Mouse (Mus musculus) heart, postnatal 4 days (tissue): Measurements from ENCODE around the gene Afg1l. TPM values are rescaled to one million over a fixed set of nuclear protein-coding genes. Genes with fewer than 3 reads are reported as not detected.

Experiments used
- DNase-seq: peaks from one replicate; pipeline ENCODE4 v3.0.0; 2021
- total RNA-seq, 2 experiments: library from RNA; stranded (reverse); gene quantifications; 2 replicates each; pipeline ENCODE4 v1.2.3; 2021

The Afg1l gene
- total RNA-seq = 10 to 100 TPM; 19.2 to 22.1 TPM

DNA sequence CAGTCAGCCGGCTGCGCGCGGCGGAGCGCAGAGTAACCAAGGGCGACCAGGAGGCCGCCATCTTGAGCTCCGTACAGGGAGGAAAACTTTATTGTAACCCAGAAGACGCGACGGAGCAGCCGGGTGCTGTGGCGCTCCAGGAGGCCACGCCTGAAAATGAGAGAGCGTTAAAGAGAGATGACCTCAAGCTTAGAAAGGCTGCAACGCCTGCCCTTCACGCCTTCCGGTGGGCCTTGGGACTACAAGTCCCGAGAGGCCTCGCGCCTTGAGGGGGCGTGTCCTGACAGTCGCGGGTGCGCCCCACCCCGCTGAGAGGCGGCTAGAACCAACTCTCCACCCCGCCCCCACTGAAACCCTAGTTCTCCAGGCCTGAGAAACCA is at the start of gene Afg1l:
TSS of gene Afg1l (minus strand) at position 225 of the 380 bp plus-strand sequence.
- DNase-seq = peak; percentile 97

DNA sequence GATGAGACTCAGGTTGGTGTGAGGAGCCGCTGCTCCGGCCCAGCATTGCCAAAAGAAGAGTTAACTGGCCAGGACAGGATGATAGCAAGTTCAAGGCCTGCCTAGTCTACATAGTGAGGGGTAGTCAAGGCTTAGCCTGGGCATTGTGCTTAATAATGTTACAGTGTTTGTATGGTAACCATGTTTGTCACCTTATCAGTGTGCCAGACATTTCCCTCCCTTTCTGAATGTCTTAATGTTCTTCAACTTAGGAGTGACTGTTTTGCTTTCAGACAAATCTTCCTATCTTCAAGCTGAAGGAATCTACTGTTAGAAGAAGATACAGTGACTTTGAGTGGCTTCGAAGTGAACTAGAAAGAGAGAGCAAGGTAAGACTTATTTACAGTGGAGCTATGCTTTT is 47.3 kb upstream of the Afg1l start:
- DNase-seq = no peak

DNA sequence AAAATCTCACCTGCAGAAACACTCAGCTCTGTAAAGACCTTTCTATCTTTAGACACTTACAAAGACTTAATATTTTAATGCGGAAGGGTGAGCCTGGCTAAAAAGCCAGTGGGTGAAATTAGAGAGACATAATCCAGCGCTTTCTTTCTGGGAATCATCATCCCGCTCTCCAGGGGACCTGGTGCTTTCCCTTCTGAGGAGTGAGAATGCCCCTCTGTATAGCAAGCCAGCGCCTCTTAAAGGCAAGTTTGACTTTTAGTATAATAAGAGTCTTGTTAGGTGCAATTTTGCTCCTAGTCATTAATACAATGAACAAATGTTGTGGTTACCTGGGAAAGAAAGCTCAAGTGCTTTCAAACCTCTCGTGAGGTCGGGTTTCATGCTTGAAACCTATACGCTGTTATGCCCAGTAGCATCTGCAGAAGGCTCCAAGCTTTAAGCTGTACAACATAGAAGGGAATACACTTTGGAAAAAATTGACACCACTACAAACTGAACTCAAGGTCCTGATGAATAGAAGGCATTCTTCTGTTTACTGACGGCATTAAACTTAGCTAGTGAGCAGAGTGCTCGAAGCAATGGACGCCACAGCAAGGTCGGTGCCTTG is 45.3 kb upstream of the Afg1l start:
- DNase-seq = no peak

DNA sequence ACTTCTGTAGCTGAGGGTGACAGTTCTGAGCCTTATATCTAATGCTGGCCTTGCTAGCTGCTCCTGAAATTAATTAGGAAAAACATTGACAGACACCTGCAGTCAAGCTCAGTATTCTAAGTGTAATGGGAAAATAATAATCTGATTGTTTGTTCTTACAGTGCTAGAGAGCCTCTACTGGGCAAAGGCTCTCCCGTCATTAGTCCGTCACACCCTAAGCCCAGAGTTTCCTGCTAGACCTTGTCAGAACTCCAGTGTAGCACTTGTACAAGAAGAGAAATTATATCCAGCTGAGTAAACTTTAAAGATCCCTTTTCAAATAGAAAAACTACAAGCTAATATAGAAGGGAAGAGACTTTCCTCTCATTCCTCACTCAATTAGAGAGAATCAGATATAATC is 44.5 kb upstream of the Afg1l start:
- no peak for DNase-seq

DNA sequence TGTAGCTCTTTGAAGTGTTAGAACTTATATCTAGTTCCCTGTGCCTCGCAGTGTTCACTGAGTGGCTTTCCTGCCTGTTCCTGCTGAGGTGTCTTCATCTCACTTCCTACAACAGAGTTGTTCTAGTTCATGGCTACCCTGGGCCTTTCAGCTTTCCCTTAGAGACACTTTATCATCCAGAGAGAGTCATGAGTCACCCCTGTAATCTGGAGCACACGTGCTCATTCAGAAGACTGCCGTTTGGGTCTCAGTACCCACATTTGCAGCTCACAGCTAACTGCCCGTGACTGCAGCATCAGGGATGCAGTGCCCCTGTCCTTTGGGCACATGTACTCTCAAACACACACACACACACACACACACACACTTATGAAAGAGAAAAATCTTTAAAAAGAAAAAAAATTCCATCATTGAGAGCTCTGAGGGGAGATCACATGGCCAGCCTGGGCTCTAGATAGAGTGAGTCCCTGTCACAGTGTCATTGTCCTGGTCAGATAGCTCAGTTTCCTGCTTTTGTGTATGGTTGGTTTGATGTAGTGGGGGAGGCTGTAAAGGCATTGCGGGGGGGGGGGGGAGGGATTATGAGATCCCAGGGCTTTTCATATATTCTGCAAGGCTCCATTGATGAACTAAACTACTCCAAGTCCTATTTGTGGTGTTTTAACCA is 43.1 kb upstream of the Afg1l start:
- no peak for DNase-seq

DNA sequence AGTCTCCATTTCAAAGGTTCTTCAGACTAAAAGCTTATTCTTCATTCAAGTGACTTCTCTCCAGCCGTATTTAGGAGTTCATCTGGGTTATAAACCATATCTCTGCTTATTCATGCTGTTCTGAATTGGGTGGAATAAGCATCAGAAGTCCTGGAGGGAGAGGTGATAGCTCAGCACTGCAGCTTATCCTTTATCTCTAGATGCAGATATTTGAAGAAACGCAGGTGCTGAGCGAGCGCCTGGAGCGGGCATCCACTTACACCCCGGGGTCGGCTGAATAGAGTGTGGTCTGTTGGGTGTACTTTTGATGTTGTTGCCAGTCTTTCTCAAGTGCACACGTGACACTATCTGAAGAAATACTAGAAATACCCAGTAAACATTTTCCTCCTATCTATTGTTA is 40.0 kb upstream of the Afg1l start:
- DNase-seq = no peak

DNA sequence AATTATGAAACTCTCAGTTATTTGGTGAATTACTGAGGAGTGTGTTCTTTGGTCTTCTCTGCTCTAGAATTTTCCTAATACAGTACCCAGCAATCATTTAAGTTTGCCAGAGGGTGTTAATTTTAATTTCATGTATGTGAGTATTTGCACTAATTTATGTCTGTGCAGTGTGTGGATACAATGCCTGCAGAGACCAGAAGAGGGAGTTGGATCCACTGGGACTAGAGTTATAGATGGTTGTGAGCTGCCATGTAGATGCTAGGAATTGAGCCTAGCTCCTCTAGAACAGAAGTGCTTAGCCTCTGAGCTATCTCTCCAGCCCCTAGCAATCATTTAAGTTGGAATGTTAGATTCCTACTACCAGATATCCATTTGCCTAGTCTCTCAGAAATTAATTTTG is 35.8 kb upstream of the Afg1l start:
- no peak for DNase-seq

DNA sequence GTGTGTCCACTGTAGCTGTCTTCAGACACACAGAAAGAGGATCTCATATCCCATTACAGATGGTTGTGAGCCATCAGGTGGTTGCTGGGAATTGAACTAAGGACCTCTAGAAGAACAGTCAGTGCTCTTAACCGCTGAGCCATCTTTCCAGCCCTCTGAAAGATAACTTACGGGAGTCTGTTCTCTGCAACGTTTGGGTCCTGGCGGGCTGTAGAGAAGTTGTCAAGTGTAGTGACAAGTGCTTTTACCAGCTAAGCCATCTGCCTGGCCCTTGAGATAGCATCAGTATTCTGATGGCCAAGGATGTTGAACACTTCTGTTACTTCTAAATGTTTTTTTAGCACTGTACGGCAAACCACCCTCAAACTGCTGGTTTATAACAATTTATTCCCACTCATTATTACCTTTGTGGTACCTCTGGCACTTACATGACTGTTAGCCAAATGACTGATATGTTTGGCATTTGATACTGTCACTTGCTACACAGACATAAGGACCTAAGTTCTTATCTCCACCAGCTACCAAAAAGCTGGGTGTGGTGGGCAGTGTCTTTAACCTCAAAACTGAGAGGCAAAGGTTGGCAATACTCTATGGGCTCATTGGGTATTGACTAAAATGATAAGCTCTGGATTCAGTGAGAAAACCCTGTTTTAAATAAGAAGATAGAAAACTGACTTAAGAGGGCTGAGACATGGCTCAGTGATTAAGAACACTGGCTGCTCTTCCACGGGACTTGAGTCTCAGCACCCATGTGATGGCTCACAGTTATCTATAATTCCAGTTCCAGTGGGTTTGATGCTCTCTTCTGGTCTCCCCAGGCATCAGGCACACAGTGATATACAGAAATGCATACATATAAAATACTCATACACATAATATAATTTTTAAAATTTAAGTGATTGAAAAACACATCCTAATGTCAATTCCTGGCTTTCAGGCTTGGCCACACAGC is 33.1 kb upstream of the Afg1l start:
- DNase-seq = no peak

DNA sequence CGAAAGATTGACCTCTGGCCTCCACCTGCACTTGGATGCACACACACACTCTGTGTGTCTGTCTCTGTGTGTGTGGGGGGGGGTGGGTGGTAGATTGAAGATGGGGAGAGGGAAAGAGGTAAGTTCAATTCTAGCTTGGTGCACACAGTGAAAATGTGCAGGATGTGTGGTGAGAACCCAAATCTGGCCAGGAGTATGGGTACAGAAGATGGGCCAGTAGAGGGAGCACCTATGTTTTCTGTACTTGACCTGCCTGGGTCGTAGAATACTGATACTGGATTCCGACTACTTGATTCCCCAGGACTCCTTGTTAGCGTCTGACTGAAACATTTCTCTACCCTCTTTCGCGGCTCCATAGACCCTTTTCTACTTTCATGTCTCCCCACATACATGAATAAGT is 31.8 kb upstream of the Afg1l start:
- DNase-seq = no peak

DNA sequence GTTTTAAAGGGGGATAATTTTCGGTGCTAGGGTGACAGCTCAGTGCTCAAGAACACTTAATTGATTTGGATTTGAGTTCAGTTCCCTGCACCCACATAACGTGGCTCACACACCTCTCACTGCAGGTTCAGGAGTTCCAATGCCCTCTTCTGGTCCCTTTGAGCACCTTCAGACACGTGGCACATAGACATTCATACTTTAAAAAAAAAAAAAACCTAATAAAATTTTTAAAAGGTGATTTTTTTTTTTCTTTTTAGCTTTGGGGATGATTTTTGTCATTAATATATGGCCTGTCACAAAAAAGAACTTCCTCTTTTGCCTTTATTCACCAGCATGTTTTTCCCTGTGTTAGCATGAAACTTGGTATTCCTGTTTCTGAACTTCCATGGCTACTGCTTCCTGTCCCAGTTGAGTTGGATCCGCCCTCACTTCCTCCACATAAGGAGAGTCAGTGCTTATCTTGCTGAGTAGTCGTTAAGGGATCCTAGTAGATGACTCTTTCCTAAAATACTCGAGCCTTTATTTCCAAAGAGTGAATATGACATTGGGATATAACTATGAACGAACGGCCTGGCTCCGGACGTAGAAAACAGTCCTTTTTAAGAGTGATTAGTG is 25.8 kb upstream of the Afg1l start:
- no peak for DNase-seq

DNA sequence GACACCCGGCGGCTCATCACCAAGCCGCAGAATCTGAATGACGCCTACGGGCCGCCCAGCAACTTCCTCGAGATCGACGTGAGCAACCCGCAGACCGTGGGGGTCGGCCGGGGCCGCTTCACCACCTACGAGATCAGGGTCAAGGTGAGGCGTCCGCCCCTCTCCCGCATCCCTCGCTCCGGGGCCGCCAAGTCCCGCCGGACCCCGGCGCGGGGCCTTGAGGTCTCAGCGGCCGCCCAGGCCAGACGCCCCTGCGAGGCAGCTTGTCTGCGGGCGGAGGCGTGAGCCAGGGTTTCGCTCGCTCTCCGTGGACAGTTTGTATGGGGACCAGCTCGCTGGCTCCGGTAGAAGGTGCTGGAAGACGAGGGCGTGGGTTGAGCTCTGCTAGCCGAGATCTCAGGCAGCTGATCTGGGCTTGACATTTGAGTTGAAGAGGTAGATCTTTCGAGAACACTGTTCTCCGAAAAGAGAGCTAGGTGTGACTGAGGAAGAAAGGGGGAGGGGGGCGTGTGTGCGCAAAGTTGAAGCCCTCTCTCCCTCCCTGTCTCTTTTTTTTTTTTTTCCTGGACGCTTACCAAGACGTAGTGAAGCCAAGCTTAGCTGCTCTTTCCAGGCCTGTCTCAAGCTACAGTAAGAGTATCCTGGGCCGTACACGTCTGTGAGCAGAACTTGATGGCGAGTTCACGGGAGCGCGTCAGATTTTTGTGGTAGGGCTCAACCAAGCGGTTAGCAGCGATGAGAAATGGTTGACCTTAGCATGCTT is 24.2 kb upstream of the Afg1l start:
- peak; percentile 68 for DNase-seq

DNA sequence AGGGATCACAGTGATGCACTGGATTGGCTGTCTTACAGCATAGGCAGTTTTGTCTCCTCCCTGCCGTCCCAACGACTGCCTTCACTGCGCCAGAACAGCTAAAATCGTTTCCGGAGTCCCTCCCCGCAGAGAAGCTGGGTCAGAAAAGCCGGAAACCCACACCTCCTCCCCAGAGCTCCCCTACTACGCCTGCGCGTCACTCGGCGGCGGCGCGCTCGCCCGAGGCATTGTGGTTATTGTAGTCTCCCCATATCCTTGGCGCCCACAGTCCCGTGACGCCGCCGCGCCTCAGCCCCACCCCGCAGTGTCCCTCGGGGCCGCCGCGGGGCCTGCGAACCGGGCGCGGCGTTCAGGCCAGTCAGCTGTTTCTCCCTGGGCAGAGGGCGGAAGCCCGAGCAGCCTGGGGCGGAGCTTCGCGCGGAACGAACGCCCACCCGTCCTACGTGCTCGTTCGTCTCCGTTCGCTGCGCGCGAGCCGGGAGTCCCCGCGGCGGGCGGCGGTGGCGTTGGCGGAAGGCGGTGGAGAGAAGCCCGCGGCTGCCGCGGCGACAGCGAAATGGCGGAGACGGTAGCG is 23.5 kb upstream of the Afg1l start, which contains the start of gene Snx3:
TSS of gene Snx3 (plus strand) at position 256 of the 574 bp plus-strand sequence.
- peak; percentile 98 for DNase-seq

DNA sequence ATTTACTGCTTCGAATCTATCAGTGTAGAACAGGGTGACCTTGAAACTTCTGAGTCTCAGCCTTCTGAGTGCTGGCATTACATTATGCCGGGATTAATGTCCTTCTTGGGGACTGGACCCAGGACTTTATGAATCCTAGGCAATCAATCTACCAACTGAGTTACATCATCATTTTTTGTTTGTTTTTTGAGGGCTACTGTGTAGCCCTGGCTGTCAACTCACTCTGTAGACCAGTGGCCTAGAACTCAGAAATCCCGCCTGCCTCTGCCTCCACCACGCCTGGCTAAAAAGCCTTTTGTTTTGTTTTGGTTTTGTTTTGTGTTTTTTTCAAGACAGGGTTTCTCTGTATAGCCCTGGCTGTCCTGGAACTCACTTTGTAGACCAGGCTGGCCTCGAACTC is 22.8 kb upstream of the Afg1l start:
- DNase-seq = no peak

DNA sequence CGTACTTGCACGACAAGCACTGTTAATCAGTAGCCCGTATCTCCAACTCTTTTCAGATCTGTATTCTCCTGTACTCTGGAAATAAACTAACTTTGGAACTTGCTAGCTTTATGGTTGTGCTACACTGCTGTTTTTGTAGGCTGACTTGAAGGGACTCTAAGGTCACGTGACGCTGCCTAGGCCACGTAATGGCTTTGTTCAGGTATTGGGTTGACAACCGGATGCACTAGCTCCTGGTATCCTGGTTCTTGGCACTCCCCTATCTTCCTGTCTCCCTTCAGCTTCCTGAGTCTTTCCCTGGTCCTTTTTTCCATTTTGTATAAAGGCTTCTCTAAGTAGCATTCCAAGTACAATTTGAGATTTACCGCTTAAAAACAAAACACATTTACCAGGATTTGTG is 22.2 kb upstream of the Afg1l start:
- no peak for DNase-seq

DNA sequence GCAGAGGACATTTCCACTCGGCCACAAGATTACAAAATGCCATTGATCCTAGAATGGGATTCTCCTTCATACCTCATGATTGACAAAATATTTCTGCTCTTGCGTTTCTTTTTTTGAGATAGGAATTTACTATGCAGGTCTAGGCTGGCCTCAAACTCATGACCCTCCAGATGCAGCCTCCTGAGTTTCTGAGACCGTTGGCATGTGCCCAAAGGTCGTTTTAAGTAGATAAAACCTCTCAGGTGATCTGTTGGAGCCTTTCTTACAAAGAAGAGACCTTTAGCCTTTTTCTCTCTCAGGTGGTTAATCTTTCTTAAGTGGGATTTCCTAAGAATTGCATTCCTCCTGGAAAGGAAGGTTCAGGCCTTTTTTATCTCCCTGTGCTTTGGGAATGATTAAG is 14.6 kb upstream of the Afg1l start:
- no peak for DNase-seq

DNA sequence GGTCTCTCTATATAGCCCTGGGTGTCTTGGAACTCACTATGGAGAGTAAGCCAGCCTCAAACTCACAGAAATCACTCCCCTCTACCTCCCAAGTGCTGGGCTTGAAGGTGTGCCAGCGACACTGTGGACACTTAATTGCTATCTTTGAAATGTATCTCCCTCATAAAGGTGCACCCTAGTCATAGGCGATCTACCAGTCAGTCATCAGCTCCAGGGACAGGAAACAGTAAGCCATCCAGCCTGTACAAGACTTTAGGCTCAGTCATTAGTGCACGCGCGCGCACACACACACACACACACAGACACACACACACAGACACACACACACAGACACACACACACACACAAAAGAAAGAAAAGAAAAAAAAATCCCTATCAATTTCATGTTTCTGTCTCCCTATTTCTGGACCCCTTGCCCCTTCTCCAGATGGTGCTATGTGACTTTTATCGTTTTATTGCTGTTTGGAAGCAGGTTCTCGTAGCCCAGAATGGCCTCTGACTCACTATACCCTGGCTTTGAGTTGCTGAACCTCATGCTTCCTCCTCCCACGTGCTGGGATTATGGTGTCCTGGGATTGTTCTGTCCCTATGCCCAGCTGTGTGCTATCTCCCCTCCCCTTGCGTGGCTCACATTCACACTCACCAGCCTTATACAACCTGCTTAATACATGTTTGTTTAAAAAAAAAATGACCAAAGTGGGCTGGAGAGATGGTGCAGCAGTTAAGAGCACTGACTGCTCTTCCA is 13.8 kb upstream of the Afg1l start:
- no peak for DNase-seq

DNA sequence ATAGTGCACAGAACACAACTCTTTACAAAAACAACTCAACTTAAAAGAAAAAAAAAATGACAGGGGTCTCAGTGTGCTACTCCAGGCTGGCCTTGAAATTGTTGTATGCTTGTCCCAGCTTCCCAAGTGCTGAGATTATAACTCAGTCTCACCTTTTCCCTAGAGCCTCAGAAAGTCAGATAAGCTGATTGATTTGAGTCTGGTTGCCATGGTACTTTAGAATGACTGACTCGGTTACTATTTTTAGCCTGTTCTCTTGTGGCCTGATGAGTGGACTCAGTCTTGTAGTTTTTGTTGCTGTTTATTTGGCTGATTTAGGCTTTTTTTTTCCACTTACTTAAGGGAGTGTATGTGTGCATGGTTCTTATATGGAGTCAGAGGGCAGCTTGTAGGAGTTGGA is 12.8 kb upstream of the Afg1l start:
- no peak for DNase-seq

DNA sequence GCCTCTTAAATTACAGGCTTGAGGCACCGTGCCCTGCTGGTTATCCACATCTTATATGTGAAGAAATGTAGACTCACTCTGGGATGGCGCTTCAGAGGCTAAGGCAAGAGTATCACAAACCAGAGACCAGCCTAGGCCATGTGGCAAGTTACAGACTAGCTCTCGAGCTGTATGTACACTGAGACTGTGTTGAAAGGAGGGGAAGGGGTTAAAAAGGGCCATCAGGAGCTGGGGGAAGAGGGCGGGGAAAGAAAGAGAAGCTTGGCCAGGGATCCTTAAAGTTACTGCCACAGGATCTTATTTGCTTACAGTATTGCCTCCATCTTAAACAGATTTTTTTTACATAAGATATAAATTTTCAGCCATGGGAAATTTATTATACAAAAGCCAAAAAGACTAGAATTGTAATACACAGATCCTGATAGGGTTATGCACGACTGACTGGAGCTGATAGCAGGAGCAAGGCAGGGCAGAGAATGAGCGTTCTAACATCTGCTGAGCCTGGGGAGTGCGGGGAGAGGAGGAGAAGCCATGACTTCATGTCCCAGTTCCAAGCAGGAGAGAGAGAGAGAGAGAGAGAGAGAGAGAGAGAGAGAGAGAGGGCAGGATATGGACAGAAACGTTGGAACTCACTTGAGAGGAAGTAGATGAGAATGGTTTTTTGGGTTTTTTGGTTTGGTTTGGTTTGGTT is 10.4 kb upstream of the Afg1l start:
- no peak for DNase-seq

DNA sequence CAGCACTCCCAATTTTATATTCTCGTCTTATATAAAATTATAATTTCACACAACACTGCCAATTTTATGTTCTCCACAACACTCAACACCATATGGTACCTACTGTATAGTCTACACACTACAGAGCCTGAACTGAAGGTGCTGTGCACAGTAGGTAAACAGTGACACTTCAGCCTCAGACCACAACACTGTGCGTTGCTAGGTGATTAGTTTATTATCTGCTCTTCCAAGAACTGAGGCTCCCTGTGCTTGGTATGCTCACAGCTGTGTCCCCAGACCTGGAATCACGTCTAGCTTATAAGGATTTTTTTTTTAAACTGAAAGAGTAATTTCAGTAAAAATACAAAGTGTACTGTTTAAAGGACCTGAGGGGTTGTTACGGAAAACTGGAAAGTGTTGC is 2.4 kb upstream of the Afg1l start:
- DNase-seq = no peak

DNA sequence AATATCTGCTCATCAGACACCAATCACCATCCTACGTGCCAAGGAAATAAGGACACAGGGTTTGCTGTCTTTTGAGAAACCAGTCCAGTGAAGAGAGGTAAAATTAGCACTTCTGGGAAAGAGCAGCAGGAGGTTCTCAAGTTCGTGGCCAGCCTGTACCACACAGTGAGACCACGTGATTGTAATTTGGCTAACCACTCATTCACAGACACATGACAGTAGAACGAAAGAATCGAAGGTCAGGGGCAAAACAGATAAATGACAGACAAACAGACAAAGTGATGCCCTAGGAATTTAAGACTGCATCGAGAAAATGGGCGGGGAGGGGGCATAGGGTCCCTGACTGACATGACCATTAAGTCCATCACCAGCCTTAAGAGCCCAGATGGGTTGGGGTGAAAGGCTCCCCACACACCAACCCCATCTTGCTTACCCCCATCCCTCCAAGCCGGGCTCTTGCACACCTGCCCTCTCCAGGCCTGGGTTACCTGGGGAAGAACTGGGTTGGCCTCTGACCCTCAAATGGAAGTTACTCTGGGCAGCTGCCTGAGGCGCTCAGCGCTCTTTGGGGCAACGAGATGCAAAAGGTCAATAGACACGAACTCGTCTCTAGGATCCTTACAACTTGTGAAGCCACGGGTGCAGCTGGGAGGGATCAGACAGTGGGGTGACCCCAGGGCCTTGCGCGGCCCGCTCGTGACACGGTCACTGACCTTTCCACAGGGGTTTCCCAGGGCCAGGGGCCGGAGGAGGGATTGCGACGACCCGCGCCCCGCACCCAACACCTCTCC is 620 bp downstream of the Afg1l start:
- DNase-seq = no peak
